Mouse (Mus musculus): ENCODE data around the gene Kdm2b. TPM values are rescaled to one million over a fixed set of nuclear protein-coding genes. Genes with fewer than 3 reads are reported as not detected.
"Not testable (repeated sequence)": the region's sequence is repeated elsewhere in the genome, so short reads cannot be mapped to it uniquely, and the experiment has no call there.

Kdm2b gene
- total RNA-seq, 2 experiments from 2014 or later = 26.2 to 26.5 TPM

GRCm38 (mm10) chr5:122987211-122988020, 2.2 kb downstream of the Kdm2b start:
- peak; percentile 38 to 49 for DNase-seq (ENCODE audit: low spot score in 2 of 2)
- intact Hi-C loops (cut with DNase I) = no loop called here

- intact Hi-C loops (cut with DNase I) = no loop called here
- DNase-seq (ENCODE audit: low spot score in 2 of 2) = no peak
Measured at GRCm38 (mm10) chr5:122986091-122986493, 3.5 kb downstream of the Kdm2b start.

GRCm38 (mm10) chr5:122985276-122985675, 4.3 kb downstream of the Kdm2b start:
- intact Hi-C loops (cut with DNase I) = no loop called here
- DNase-seq (ENCODE audit: low spot score in 2 of 2) = no peak

- no peak for DNase-seq (ENCODE audit: low spot score in 2 of 2)
- intact Hi-C loops (cut with DNase I) = no loop called here
Measured at GRCm38 (mm10) chr5:122984483-122984882, 5.1 kb downstream of the Kdm2b start.

- intact Hi-C loops (cut with DNase I) = no loop called here
- no peak for DNase-seq (ENCODE audit: low spot score in 2 of 2)
Measured at GRCm38 (mm10) chr5:122978970-122979369, 10.7 kb downstream of the Kdm2b start.

GRCm38 (mm10) chr5:122974701-122975100, 14.9 kb downstream of the Kdm2b start:
- DNase-seq (ENCODE audit: low spot score in 2 of 2); intact Hi-C loops (cut with DNase I): not testable (repeated sequence)

GRCm38 (mm10) chr5:122972116-122972515, 17.5 kb downstream of the Kdm2b start:
- intact Hi-C loops (cut with DNase I) = no loop called here
- peak in 1 of 2 experiments; percentile 71 for DNase-seq (ENCODE audit: low spot score in 2 of 2)

GRCm38 (mm10) chr5:122971438-122971837, 18.2 kb downstream of the Kdm2b start:
- DNase-seq (ENCODE audit: low spot score in 2 of 2) = peak in 1 of 2 experiments; percentile 50
- intact Hi-C loops (cut with DNase I) = no loop called here

- intact Hi-C loops (cut with DNase I) = no loop called here
- DNase-seq (ENCODE audit: low spot score in 2 of 2) = no peak
Measured at GRCm38 (mm10) chr5:122970056-122970455, 19.6 kb downstream of the Kdm2b start.

- DNase-seq (ENCODE audit: low spot score in 2 of 2) = peak; percentile 68 to 72
- intact Hi-C loops (cut with DNase I) = loop anchor here (2.0 to 5.0 kb wide), 3 partner anchors 46 to 204 kb away; partner anchors contain the start of gene Orai1
Measured at GRCm38 (mm10) chr5:122968322-122968721, 21.3 kb downstream of the Kdm2b start.

GRCm38 (mm10) chr5:122965427-122965826, 24.2 kb downstream of the Kdm2b start:
- intact Hi-C loops (cut with DNase I) = loop anchor here (5.0 kb wide), 1 partner anchor 207 kb away; no protein-coding TSS in a partner anchor
- peak in 1 of 2 experiments; percentile 59 for DNase-seq (ENCODE audit: low spot score in 2 of 2)

GRCm38 (mm10) chr5:122964853-122965252, 24.8 kb downstream of the Kdm2b start:
- intact Hi-C loops (cut with DNase I) = loop anchor here (5.0 kb wide), 1 partner anchor 207 kb away; no protein-coding TSS in a partner anchor
- no peak for DNase-seq (ENCODE audit: low spot score in 2 of 2)

- intact Hi-C loops (cut with DNase I) = no loop called here
- no peak for DNase-seq (ENCODE audit: low spot score in 2 of 2)
Measured at GRCm38 (mm10) chr5:122961905-122962304, 27.7 kb downstream of the Kdm2b start.

GRCm38 (mm10) chr5:122959391-122959790, 30.2 kb downstream of the Kdm2b start:
- no peak for DNase-seq (ENCODE audit: low spot score in 2 of 2)
- intact Hi-C loops (cut with DNase I) = no loop called here

GRCm38 (mm10) chr5:122956059-122956458, 33.6 kb downstream of the Kdm2b start:
- intact Hi-C loops (cut with DNase I) = no loop called here
- DNase-seq (ENCODE audit: low spot score in 2 of 2) = no peak

- peak; percentile 16 to 19 for DNase-seq (ENCODE audit: low spot score in 2 of 2)
- intact Hi-C loops (cut with DNase I) = no loop called here
Measured at GRCm38 (mm10) chr5:122951913-122952641, 37.5 kb downstream of the Kdm2b start.

GRCm38 (mm10) chr5:122951056-122951912, 38.3 kb downstream of the Kdm2b start:
- DNase-seq (ENCODE audit: low spot score in 2 of 2) = peak; percentile 34 to 36
- intact Hi-C loops (cut with DNase I) = no loop called here

- intact Hi-C loops (cut with DNase I) = no loop called here
- peak; percentile 64 to 72 for DNase-seq (ENCODE audit: low spot score in 2 of 2)
Measured at GRCm38 (mm10) chr5:122950329-122950953, 39.2 kb downstream of the Kdm2b start.

- intact Hi-C loops (cut with DNase I) = no loop called here
Measured at GRCm38 (mm10) chr5:122949101-122949500, 40.5 kb downstream of the Kdm2b start.

More at GRCm38 (mm10) chr5:122949101-122949500, 40.5 kb downstream of the Kdm2b start:
- no peak for DNase-seq (ENCODE audit: low spot score in 2 of 2)

Data from left cerebral cortex, postnatal 25 days (tissue).